Mouse (Mus musculus): ENCODE results near the gene B3glct. TPM values are rescaled to one million over a fixed set of nuclear protein-coding genes. Genes with fewer than 3 reads are reported as not detected.

Gene B3glct
- 3.4 TPM for polyA plus RNA-seq (2017; shearing (Covaris generic))

GRCm38 (mm10) chr5:149678100-149678989 lies at the start of gene B3glct:
Gene B3glct (plus strand): TSS chr5:149678230.

GRCm38 (mm10) chr5:149636075-149636920 lies 41.7 kb upstream of the B3glct start, which contains the start of gene Hsph1:
Gene Hsph1 (minus strand): TSS chr5:149636376.

Other genes starting within 250 kb of the B3glct start
- 0.92 TPM for gene Tex26, start 238.6 kb upstream of the B3glct start, polyA plus RNA-seq (2017; shearing (Covaris generic))
- not detected for gene Wdr95, start 149.6 kb upstream of the B3glct start, polyA plus RNA-seq (2017; shearing (Covaris generic))
- gene Hsph1, start 41.9 kb upstream of the B3glct start, polyA plus RNA-seq (2017; shearing (Covaris generic)), result 50.4 TPM

All from CD4-positive, CD25-positive, alpha-beta regulatory T cell (primary cell).